Mouse (Mus musculus): ENCODE results near the gene Tbx10.

- TF ChIP-seq USF2 (IDR thresholded peaks at IDR 0.05; ENCODE audit: borderline replicate concordance in 1 of 2, insufficient read depth in 1 of 2, low read depth in 1 of 2, low read length in 2 of 2) = no peak
- TF ChIP-seq POLR2A (IDR thresholded peaks at IDR 0.05; ENCODE audit: control insufficient read depth in 1 of 2, insufficient read depth in 1 of 2, low read depth in 1 of 2, low read length in 2 of 2, poor library complexity in 1 of 2) = no peak
- no peak for TF ChIP-seq MAX (IDR thresholded peaks at IDR 0.05; ENCODE audit: low read length)
These were observed 10.6 kb downstream of the Tbx10 start, which contains the start of gene Doc2g for GRCm38 (mm10) chr19:4003112-4003511.

All from MEL (cell line).